Mouse (Mus musculus): ENCODE results near the gene Cenpj. TPM values are rescaled to one million over a fixed set of nuclear protein-coding genes. Genes with fewer than 3 reads are reported as not detected.

Cenpj gene
- polyA plus RNA-seq, 1 experiment from 2014 or later, result 26.0 TPM

DNA sequence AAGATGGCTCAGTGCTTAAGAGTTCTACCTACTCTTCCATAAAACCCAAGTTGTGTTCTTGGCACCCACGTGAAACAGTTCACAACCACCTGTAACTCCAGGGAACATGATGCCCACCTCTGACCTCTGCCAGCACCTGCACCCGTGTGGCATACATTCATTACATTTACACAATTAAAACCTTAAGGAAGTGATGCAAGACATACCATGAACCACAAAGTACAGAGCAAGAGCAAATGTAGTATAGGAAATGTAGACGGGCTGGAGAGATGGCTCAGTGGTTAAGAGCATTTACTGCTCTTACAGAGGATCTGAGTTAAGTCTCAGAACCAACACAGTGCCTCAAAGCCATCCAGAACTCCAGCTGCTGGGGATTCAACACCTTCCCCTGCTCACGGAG is 6.2 kb downstream of the Cenpj start:
- Histone ChIP-seq H3K9ac (replicated peaks; ENCODE audit: low read length) (no peak overlapping the region), H3K27me3 (ENCODE audit: control insufficient read depth, insufficient read depth, low read length) (no peaks in the 10 kb centered on the region), H3K4me3 (ENCODE audit: low read depth, low read length) (no peak overlapping the region), H3K4me1 (ENCODE audit: control insufficient read depth, insufficient read depth, low read length) (no peaks in the 10 kb centered on the region), H3K9me3 (replicated peaks; ENCODE audit: control insufficient read depth, low read length) (no peaks in the 10 kb centered on the region), H3K36me3 (replicated peaks; ENCODE audit: control insufficient read depth, insufficient read depth, low read depth, low read length) (no peaks in the 10 kb centered on the region), H3K4me2 (ENCODE audit: low read depth, low read length) (no peak overlapping the region), H3K27ac (replicated peaks; ENCODE audit: low read depth, low read length) (no peak overlapping the region)
- no peak for DNase-seq (ENCODE audit: low spot score)
- WGBS, result 85% methylated on average over 4 of the region's 4 CpGs
- ATAC-seq (replicated peaks; ENCODE audit: insufficient number of reproducible peaks, low FRiP score, low TSS enrichment, low read depth), result no peak

DNA sequence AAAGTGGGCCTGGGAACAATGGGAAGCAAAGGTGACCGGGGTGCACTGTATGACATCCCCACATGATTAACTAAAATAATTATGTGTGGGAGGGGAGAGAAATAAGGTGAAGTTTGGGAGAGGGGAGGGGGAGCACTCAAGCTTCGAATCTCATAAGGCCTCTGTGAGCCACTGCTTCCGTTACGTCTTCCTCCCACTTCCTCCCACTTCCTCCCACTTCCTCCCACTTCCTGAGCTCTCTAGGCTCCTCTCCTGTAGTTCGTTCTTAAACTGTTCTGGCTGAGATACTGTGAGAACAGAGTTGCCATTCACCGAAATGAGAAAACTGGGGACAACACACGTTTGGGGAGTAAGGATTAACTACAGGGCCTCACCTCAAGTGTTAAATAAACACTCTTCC is 7.7 kb downstream of the Cenpj start:
- Histone ChIP-seq H3K27ac (replicated peaks; ENCODE audit: low read depth, low read length) (no peak overlapping the region), H3K36me3 (replicated peaks; ENCODE audit: control insufficient read depth, insufficient read depth, low read depth, low read length) (no peaks in the 10 kb centered on the region), H3K4me1 (ENCODE audit: control insufficient read depth, insufficient read depth, low read length) (no peaks in the 10 kb centered on the region), H3K9ac (replicated peaks; ENCODE audit: low read length) (no peak overlapping the region), H3K4me3 (ENCODE audit: low read depth, low read length) (no peak overlapping the region), H3K4me2 (ENCODE audit: low read depth, low read length) (no peak overlapping the region), H3K27me3 (ENCODE audit: control insufficient read depth, insufficient read depth, low read length) (no peaks in the 10 kb centered on the region), H3K9me3 (replicated peaks; ENCODE audit: control insufficient read depth, low read length) (no peaks in the 10 kb centered on the region)
- 78% methylated on average over 7 of the region's 7 CpGs for WGBS
- DNase-seq (ENCODE audit: low spot score) (no peak), ATAC-seq (replicated peaks; ENCODE audit: insufficient number of reproducible peaks, low FRiP score, low TSS enrichment, low read depth) (no peak)

DNA sequence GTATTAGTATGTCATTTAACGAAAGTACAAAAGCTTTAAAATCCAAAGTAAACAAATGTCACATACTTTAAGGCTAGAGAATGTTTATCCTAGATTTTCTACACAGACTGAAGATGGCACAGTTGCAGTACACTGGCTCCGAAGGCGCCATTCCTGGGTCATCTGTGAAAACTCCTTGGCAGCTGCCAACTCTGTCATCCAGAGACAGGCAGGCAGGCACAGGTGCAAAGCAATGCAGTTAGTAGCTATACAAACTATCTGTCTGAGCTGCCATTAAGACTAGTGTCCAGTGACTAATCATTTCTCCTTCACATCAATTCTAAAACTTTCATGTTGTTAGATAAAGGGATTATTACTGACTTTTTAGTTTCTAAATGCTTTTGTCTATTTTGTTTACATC is 16.1 kb downstream of the Cenpj start:
- no peak overlapping the region for H3K9ac ChIP-seq (replicated peaks; ENCODE audit: low read length)
- no peak overlapping the region for H3K4me2 ChIP-seq (ENCODE audit: low read depth, low read length)
- no peaks in the 10 kb centered on the region for H3K27me3 ChIP-seq (ENCODE audit: control insufficient read depth, insufficient read depth, low read length)
- H3K4me1 ChIP-seq (ENCODE audit: control insufficient read depth, insufficient read depth, low read length), result no peaks in the 10 kb centered on the region
- 91% methylated on average over 3 of the region's 3 CpGs for WGBS
- no peak for DNase-seq (ENCODE audit: low spot score)
- no peaks in the 10 kb centered on the region for H3K36me3 ChIP-seq (replicated peaks; ENCODE audit: control insufficient read depth, insufficient read depth, low read depth, low read length)
- H3K27ac ChIP-seq (replicated peaks; ENCODE audit: low read depth, low read length), result no peak overlapping the region
- no peaks in the 10 kb centered on the region for H3K9me3 ChIP-seq (replicated peaks; ENCODE audit: control insufficient read depth, low read length)
- no peak for ATAC-seq (replicated peaks; ENCODE audit: insufficient number of reproducible peaks, low FRiP score, low TSS enrichment, low read depth)
- no peak overlapping the region for H3K4me3 ChIP-seq (ENCODE audit: low read depth, low read length)

DNA sequence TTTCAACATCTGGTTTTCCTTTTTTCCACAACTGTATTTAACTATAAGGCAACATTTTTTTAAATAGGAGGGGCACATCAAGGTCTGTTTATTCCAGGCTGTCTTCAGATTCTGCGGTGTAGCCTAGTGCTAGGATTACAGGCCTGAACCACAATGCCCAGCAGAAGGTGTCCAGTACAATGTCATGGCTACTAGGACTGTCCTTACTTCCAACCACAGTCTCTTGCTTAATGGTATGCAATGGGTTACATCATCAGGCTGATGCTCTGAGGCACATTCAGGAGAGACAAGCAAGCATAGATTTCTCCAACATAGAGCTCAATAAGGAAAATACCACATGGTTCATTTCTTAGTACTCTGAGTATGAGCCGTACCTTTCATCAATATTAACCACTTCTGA is 20.5 kb downstream of the Cenpj start:
- Histone ChIP-seq H3K9me3 (replicated peaks; ENCODE audit: control insufficient read depth, low read length) (no peaks in the 10 kb centered on the region), H3K27ac (replicated peaks; ENCODE audit: low read depth, low read length) (no peak overlapping the region), H3K4me3 (ENCODE audit: low read depth, low read length) (no peak overlapping the region), H3K27me3 (ENCODE audit: control insufficient read depth, insufficient read depth, low read length) (no peaks in the 10 kb centered on the region), H3K9ac (replicated peaks; ENCODE audit: low read length) (no peak overlapping the region), H3K4me2 (ENCODE audit: low read depth, low read length) (no peak overlapping the region), H3K4me1 (ENCODE audit: control insufficient read depth, insufficient read depth, low read length) (no peaks in the 10 kb centered on the region), H3K36me3 (replicated peaks; ENCODE audit: control insufficient read depth, insufficient read depth, low read depth, low read length) (no peaks in the 10 kb centered on the region; the same call in none of the 2 replicates)
- WGBS, result 97% methylated on average over 2 of the region's 2 CpGs
- DNase-seq (ENCODE audit: low spot score) (no peak), ATAC-seq (replicated peaks; ENCODE audit: insufficient number of reproducible peaks, low FRiP score, low TSS enrichment, low read depth) (no peak)

DNA sequence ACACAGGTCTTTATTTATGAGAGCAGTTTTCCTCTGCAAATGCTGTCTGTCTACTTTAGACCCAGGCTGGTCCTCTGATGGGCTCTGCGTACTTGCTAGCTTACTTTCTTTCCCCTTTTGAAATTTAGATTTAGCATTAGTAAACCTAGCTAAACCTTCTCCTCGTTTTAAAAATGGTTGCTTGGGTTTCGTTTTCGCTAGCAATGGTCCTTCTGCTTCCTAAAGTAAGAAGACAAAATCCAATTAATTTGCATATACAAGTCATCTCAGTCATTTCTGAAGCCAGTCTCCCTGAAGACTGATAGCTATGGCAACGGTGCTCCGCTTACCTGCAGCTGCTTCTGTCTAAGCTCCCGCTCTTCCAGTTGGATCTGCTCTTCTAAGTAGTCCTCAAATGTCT is 21.9 kb downstream of the Cenpj start:
- H3K4me2 ChIP-seq (ENCODE audit: low read depth, low read length), result no peak overlapping the region
- H3K4me3 ChIP-seq (ENCODE audit: low read depth, low read length), result no peak overlapping the region
- H3K9me3 ChIP-seq (replicated peaks; ENCODE audit: control insufficient read depth, low read length), result no peaks in the 10 kb centered on the region
- no peaks in the 10 kb centered on the region for H3K4me1 ChIP-seq (ENCODE audit: control insufficient read depth, insufficient read depth, low read length)
- H3K27me3 ChIP-seq (ENCODE audit: control insufficient read depth, insufficient read depth, low read length), result no peaks in the 10 kb centered on the region
- ATAC-seq (replicated peaks; ENCODE audit: insufficient number of reproducible peaks, low FRiP score, low TSS enrichment, low read depth) (no peak), DNase-seq (ENCODE audit: low spot score) (no peak)
- no peak overlapping the region for H3K9ac ChIP-seq (replicated peaks; ENCODE audit: low read length)
- H3K36me3 ChIP-seq (replicated peaks; ENCODE audit: control insufficient read depth, insufficient read depth, low read depth, low read length), result no peaks in the 10 kb centered on the region; the same call in none of the 2 replicates
- no peak overlapping the region for H3K27ac ChIP-seq (replicated peaks; ENCODE audit: low read depth, low read length)
- 91% methylated on average over 7 of the region's 7 CpGs for WGBS

DNA sequence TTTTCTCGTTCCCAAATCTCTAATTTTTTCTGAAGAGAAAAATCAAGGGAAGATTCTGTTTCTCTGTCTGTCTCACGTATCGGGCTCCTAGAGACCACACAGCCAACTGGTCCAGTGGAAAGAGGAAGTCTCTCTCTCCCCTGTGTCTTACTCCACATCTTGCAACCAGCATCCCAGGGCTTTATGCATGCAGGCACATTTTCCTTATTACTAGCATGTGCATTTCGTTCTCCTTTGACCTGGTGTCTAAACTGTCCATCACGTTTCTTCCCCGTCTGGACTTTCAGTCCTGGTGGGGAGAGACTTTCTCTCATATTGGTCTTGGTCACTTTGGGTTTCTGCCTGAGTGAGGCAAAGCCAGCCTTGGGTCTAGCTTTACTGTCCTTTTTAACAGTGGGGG is 22.3 kb downstream of the Cenpj start:
- ATAC-seq (replicated peaks; ENCODE audit: insufficient number of reproducible peaks, low FRiP score, low TSS enrichment, low read depth) (no peak), DNase-seq (ENCODE audit: low spot score) (no peak)
- H3K4me3 ChIP-seq (ENCODE audit: low read depth, low read length), result no peak overlapping the region
- no peaks in the 10 kb centered on the region for H3K4me1 ChIP-seq (ENCODE audit: control insufficient read depth, insufficient read depth, low read length)
- no peak overlapping the region for H3K27ac ChIP-seq (replicated peaks; ENCODE audit: low read depth, low read length)
- no peaks in the 10 kb centered on the region for H3K27me3 ChIP-seq (ENCODE audit: control insufficient read depth, insufficient read depth, low read length)
- no peaks in the 10 kb centered on the region for H3K9me3 ChIP-seq (replicated peaks; ENCODE audit: control insufficient read depth, low read length)
- H3K9ac ChIP-seq (replicated peaks; ENCODE audit: low read length), result no peak overlapping the region
- no peaks in the 10 kb centered on the region; the same call in none of the 2 replicates for H3K36me3 ChIP-seq (replicated peaks; ENCODE audit: control insufficient read depth, insufficient read depth, low read depth, low read length)
- no peak overlapping the region for H3K4me2 ChIP-seq (ENCODE audit: low read depth, low read length)
- 79% methylated on average over 6 of the region's 6 CpGs for WGBS

DNA sequence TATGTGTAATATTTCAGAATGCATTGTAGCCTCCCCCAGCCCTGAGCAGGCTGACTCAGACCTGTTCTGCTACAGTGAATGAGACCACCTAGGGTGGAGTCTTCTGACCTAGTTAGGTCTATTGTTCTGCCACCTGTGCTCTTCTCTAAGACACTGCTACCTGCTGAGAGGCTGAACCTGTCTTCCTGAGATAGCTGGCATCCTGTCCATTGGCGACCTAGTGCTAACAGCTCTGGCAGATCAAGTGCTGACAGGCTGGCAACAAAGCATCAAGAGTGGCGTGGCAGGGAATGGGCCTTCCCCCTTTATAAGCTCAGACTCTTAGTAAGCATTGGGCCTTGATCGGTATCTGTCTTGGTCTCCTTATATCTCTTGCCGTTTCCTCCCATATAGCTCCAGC is 24.3 kb downstream of the Cenpj start:
- Histone ChIP-seq H3K36me3 (replicated peaks; ENCODE audit: control insufficient read depth, insufficient read depth, low read depth, low read length) (no peaks in the 10 kb centered on the region; the same call in none of the 2 replicates), H3K4me3 (ENCODE audit: low read depth, low read length) (no peak overlapping the region)
- no peak for ATAC-seq (replicated peaks; ENCODE audit: insufficient number of reproducible peaks, low FRiP score, low TSS enrichment, low read depth)

DNA sequence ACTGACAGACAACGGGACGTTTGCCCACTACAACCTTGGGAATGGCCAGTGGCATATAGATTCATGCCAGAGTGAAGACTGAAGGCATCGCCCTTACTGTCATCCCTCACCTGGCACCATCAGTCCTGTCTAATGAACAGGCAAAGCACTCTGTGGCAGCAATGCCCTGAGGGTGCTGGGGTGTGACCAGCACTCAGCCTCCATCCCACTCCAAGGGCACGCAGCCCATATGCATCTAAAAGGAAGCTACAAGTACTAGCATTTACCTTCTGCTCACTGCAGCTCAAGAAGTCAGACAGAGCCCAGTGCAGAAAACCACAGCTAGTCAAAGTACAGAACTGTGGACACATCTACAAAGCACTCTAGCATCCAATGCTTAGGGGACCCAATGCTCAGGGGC is 29.7 kb downstream of the Cenpj start:
- no peaks in the 10 kb centered on the region for H3K4me1 ChIP-seq (ENCODE audit: control insufficient read depth, insufficient read depth, low read length)
- H3K27me3 ChIP-seq (ENCODE audit: control insufficient read depth, insufficient read depth, low read length), result no peaks in the 10 kb centered on the region
- no peak for DNase-seq (ENCODE audit: low spot score)
- no peak overlapping the region for H3K4me3 ChIP-seq (ENCODE audit: low read depth, low read length)
- no peak overlapping the region for H3K27ac ChIP-seq (replicated peaks; ENCODE audit: low read depth, low read length)
- no peak overlapping the region for H3K9ac ChIP-seq (replicated peaks; ENCODE audit: low read length)
- no peaks in the 10 kb centered on the region for H3K36me3 ChIP-seq (replicated peaks; ENCODE audit: control insufficient read depth, insufficient read depth, low read depth, low read length)
- no peak for ATAC-seq (replicated peaks; ENCODE audit: insufficient number of reproducible peaks, low FRiP score, low TSS enrichment, low read depth)
- no peaks in the 10 kb centered on the region for H3K9me3 ChIP-seq (replicated peaks; ENCODE audit: control insufficient read depth, low read length)
- H3K4me2 ChIP-seq (ENCODE audit: low read depth, low read length), result no peak overlapping the region
- 87% methylated on average over 4 of the region's 4 CpGs for WGBS

More for the DNA sequence above, 24.3 kb downstream of the Cenpj start:
- DNase-seq (ENCODE audit: low spot score), result no peak
- H3K4me1 ChIP-seq (ENCODE audit: control insufficient read depth, insufficient read depth, low read length), result no peaks in the 10 kb centered on the region
- no peaks in the 10 kb centered on the region for H3K27me3 ChIP-seq (ENCODE audit: control insufficient read depth, insufficient read depth, low read length)
- 96% methylated on average over 4 of the region's 4 CpGs for whole genome bisulfite sequencing
- H3K27ac ChIP-seq (replicated peaks; ENCODE audit: low read depth, low read length), result no peak overlapping the region
- H3K9ac ChIP-seq (replicated peaks; ENCODE audit: low read length), result no peak overlapping the region
- no peaks in the 10 kb centered on the region for H3K9me3 ChIP-seq (replicated peaks; ENCODE audit: control insufficient read depth, low read length)
- no peak overlapping the region for H3K4me2 ChIP-seq (ENCODE audit: low read depth, low read length)

Data from embryonic facial prominence, embryonic 11.5 days (tissue).